ENCODE assay signal across 8 mouse cellular contexts in genomic region chr5:92137239-92138046, GRCm38 (mm10). TPM values are rescaled to one million over a fixed set of nuclear protein-coding genes. Genes with fewer than 3 reads are reported as not detected.
DNase-seq lines count a peak whose midpoint lies in the region; ATAC-seq lines count a peak whose summit lies in the region.

Gene Uso1 (plus strand): TSS chr5:92137938.

- no peaks in the 10 kb centered on the region for H3K36me3 ChIP-seq in intestine, embryonic 14.5 days (ENCODE audit: control insufficient read depth, insufficient read depth, low read length)

- no peaks in the 10 kb centered on the region for H3K27me3 ChIP-seq in intestine, embryonic 14.5 days (replicated peaks; ENCODE audit: control insufficient read depth, insufficient read depth, low read length)

- peak; percentile 97 to 98 for DNase-seq in adrenal gland, adult 18-20 months (ENCODE audit: low spot score in 2 of 2)
- DNase-seq in embryo, embryonic 11 days = peak; percentile 98
- DNase-seq in gastrocnemius, postnatal 25 days = peak; percentile 100
- DNase-seq in intestine, embryonic 14.5 days (ENCODE audit: low spot score) = peak; percentile 98
- peak; percentile 98 for DNase-seq in left cerebral cortex, postnatal 14 days (ENCODE audit: low spot score in 2 of 2)
- DNase-seq in mesoderm, embryonic 11.5 days (ENCODE audit: low read depth, low spot score) = peak; percentile 99
- peak; percentile 98 for DNase-seq in right cerebral cortex, postnatal 36 days (ENCODE audit: low spot score in 2 of 2)
- peak; percentile 99 for DNase-seq in yolk sac, embryonic 10.5 days (ENCODE audit: low spot score)

- H3K4me1 ChIP-seq in intestine, embryonic 14.5 days (replicated peaks; ENCODE audit: control insufficient read depth, insufficient read depth, low read length) = peaks cover 18% of the 10 kb centered on the region

- H3K27ac ChIP-seq in intestine, embryonic 14.5 days (ENCODE audit: low read depth) = peak within 1 kb of the TSS; percentile 70

- WGBS in intestine, embryonic 14.5 days = 1% methylated on average over 58 of the region's 59 CpGs

- no peaks in the 10 kb centered on the region for H3K9me3 ChIP-seq in intestine, embryonic 14.5 days (ENCODE audit: control insufficient read depth, low read length)

- peak within 1 kb of the TSS; percentile 92 for H3K4me2 ChIP-seq in intestine, embryonic 14.5 days (ENCODE audit: low read length)

- peak within 1 kb of the TSS; percentile 91 for H3K9ac ChIP-seq in intestine, embryonic 14.5 days (ENCODE audit: low read length)

- peak within 1 kb of the TSS; percentile 85 for H3K4me3 ChIP-seq in intestine, embryonic 14.5 days (ENCODE audit: low read depth, low read length)

- intact Hi-C loops in left cerebral cortex, postnatal 14 days (cut with DNase I) = loop anchor here (2.0 kb wide), 1 partner anchor 55 kb away; the partner anchor contains the start of gene G3bp2

- ATAC-seq in intestine, embryonic 14.5 days (replicated peaks; ENCODE audit: low FRiP score, low TSS enrichment, low read depth) = peak; percentile 96

RNA-seq across cellular contexts. Expression of gene Uso1, which starts in this region (rescaled TPM):
- total RNA-seq in adrenal gland, adult 18-20 months (2021) = 10 to 100 TPM; 81.8 to 98.8 TPM
- total RNA-seq in gastrocnemius, postnatal 25 days (2021) = 10 to 100 TPM; 56.6 to 58.4 TPM
- 30.8 and 31.5 TPM in 2 replicates for polyA plus RNA-seq in intestine, embryonic 14.5 days (2014; fragmentation: Nextera tagmentation; extraction: Ambion mirVana)
- total RNA-seq in left cerebral cortex, postnatal 14 days (2021) = 10 to 100 TPM; 65.8 to 66.1 TPM

Comparison
In these comparisons a context has a peak if more than half of its experiments do, and no peak if none do; other contexts are left out.
1. Peak in every context shown above with its lines: DNase-seq, ATAC-seq, H3K4me3 ChIP-seq and H3K27ac ChIP-seq.